Mouse (Mus musculus) heart, embryonic 16.5 days (tissue): ENCODE data around the gene Syt2. TPM values are rescaled to one million over a fixed set of nuclear protein-coding genes. Genes with fewer than 3 reads are reported as not detected.

ENCODE experiments used
- ATAC-seq: fragments of 200-750 bp; cut with Nextera tagmentation; replicated peaks from 2 replicates; pipeline ENCODE4 v1.8.0; 2017; ENCODE audit warnings: moderate number of reproducible peaks; ENCODE audit not compliant: insufficient read depth, low FRiP score; ENCODE audit errors: extremely low read depth
- H3K27ac ChIP-seq: fragments of 300-500 bp; sonication (generic); 2 replicates; pipeline ENCODE4 v1.5.1; 2014; ENCODE audit warnings: mild to moderate bottlenecking, low read length, control low read depth, moderate library complexity
- H3K27me3 ChIP-seq: fragments of 300-500 bp; sonication (generic); 2 replicates; pipeline ENCODE4 v1.6.1; 2014; ENCODE audit warnings: low read length, mixed read lengths; ENCODE audit not compliant: control insufficient read depth, insufficient read depth
- H3K36me3 ChIP-seq: fragments of 300-500 bp; sonication (generic); 2 replicates; pipeline ENCODE4 v1.6.1; 2014; ENCODE audit not compliant: control insufficient read depth, insufficient read depth
- H3K4me1 ChIP-seq: fragments of 300-500 bp; sonication (generic); 2 replicates; pipeline ENCODE4 v1.6.1; 2014; ENCODE audit warnings: low read length, mixed read lengths; ENCODE audit not compliant: control insufficient read depth, insufficient read depth
- H3K4me2 ChIP-seq: fragments of 300-500 bp; sonication (generic); 2 replicates; pipeline ENCODE4 v1.6.1; 2014; ENCODE audit warnings: low read depth, mild to moderate bottlenecking, control low read depth, low read length
- H3K4me3 ChIP-seq: fragments of 300-500 bp; sonication (generic); 2 replicates; pipeline ENCODE4 v1.5.1; 2014; ENCODE audit warnings: mild to moderate bottlenecking, control low read depth, low read length
- H3K9ac ChIP-seq: fragments of 300-500 bp; sonication (generic); 2 replicates; pipeline ENCODE4 v1.6.1; 2014; ENCODE audit warnings: low read length, control low read depth
- H3K9me3 ChIP-seq: fragments of 300-500 bp; sonication (generic); replicated peaks from 2 replicates; pipeline ENCODE4 v1.6.1; 2016; ENCODE audit warnings: low read length; ENCODE audit not compliant: control insufficient read depth
- WGBS: fragments of 180-500 bp; shearing (Covaris S2); extraction: QIAGEN DNeasy Blood & Tissue Kit; methylation state at CpG from one replicate; pipeline ENCODE4 v1.1.7; 2014; 5-methylcytosine and 5-hydroxymethylcytosine counted together
- polyA plus RNA-seq: library from polyadenylated mRNA; unstranded; fragments of >200 nt; fragmentation: Nextera tagmentation; extraction: Ambion mirVana; gene quantifications from 2 replicates; pipeline ENCODE4 v1.2.1, GENCODE M21; 2015

The Syt2 gene
- polyA plus RNA-seq, 1 experiment from 2014 or later = 0.17 TPM

GRCm38 (mm10) chr1:134617656-134618055, 28.8 kb upstream of the Syt2 start:
- Histone ChIP-seq H3K27ac (no peak overlapping the region), H3K9me3 (no peaks in the 10 kb centered on the region), H3K4me2 (no peak overlapping the region), H3K36me3 (peaks cover 58% of the 10 kb centered on the region), H3K27me3 (no peaks in the 10 kb centered on the region), H3K9ac (no peak overlapping the region), H3K4me1 (no peaks in the 10 kb centered on the region), H3K4me3 (no peak overlapping the region)
- 74% methylated on average over 9 of the region's 9 CpGs for WGBS
- ATAC-seq = no peak

- no peak for ATAC-seq
Observed at GRCm38 (mm10) chr1:134625325-134625724, 21.2 kb upstream of the Syt2 start.

GRCm38 (mm10) chr1:134629455-134629854, 17.0 kb upstream of the Syt2 start:
- Histone ChIP-seq H3K4me3 (no peak overlapping the region), H3K27me3 (no peaks in the 10 kb centered on the region), H3K27ac (no peak overlapping the region), H3K36me3 (peaks cover 58% of the 10 kb centered on the region), H3K9ac (no peak overlapping the region), H3K9me3 (no peaks in the 10 kb centered on the region), H3K4me2 (no peak overlapping the region), H3K4me1 (no peaks in the 10 kb centered on the region)
- 88% methylated on average over 10 of the region's 10 CpGs for WGBS
- ATAC-seq = no peak

More at GRCm38 (mm10) chr1:134625325-134625724, 21.2 kb upstream of the Syt2 start:
- Histone ChIP-seq H3K4me1 (no peaks in the 10 kb centered on the region), H3K4me2 (no peak overlapping the region), H3K4me3 (no peak overlapping the region), H3K27me3 (no peaks in the 10 kb centered on the region), H3K9me3 (no peaks in the 10 kb centered on the region), H3K9ac (no peak overlapping the region), H3K36me3 (peaks cover 58% of the 10 kb centered on the region), H3K27ac (no peak overlapping the region)
- WGBS = 90% methylated on average over 4 of the region's 4 CpGs

- Histone ChIP-seq H3K27me3 (no peaks in the 10 kb centered on the region), H3K36me3 (peaks cover 21% of the 10 kb centered on the region), H3K4me1 (no peaks in the 10 kb centered on the region), H3K4me2 (no peak overlapping the region), H3K9me3 (no peaks in the 10 kb centered on the region), H3K27ac (no peak overlapping the region), H3K4me3 (no peak overlapping the region), H3K9ac (no peak overlapping the region)
- WGBS = 79% methylated on average over 7 of the region's 7 CpGs
- ATAC-seq = no peak
Observed at GRCm38 (mm10) chr1:134634296-134634695, 12.2 kb upstream of the Syt2 start.

GRCm38 (mm10) chr1:134636245-134636644, 10.2 kb upstream of the Syt2 start:
- Histone ChIP-seq H3K9me3 (no peaks in the 10 kb centered on the region), H3K4me3 (no peak overlapping the region), H3K9ac (no peak overlapping the region), H3K36me3 (peaks cover 8% of the 10 kb centered on the region), H3K27ac (no peak overlapping the region), H3K27me3 (no peaks in the 10 kb centered on the region), H3K4me1 (no peaks in the 10 kb centered on the region), H3K4me2 (no peak overlapping the region)
- WGBS = 76% methylated on average over 3 of the region's 3 CpGs
- no peak for ATAC-seq

- ATAC-seq = no peak
- WGBS = 3% methylated on average over 3 of the region's 3 CpGs
- no peak overlapping the region for H3K4me2 ChIP-seq
Observed at GRCm38 (mm10) chr1:134636684-134637083, 9.8 kb upstream of the Syt2 start.

GRCm38 (mm10) chr1:134638041-134638440, 8.4 kb upstream of the Syt2 start:
- no peak overlapping the region for H3K4me3 ChIP-seq
- WGBS = 44% methylated on average over 3 of the region's 3 CpGs
- H3K9me3 ChIP-seq = no peaks in the 10 kb centered on the region
- no peaks in the 10 kb centered on the region for H3K36me3 ChIP-seq
- H3K27ac ChIP-seq = no peak overlapping the region
- no peak overlapping the region for H3K4me2 ChIP-seq
- no peak for ATAC-seq
- no peaks in the 10 kb centered on the region; the same call in 1 of the 2 replicates for H3K27me3 ChIP-seq
- H3K4me1 ChIP-seq = no peaks in the 10 kb centered on the region
- H3K9ac ChIP-seq = no peak overlapping the region

More at GRCm38 (mm10) chr1:134636684-134637083, 9.8 kb upstream of the Syt2 start:
- Histone ChIP-seq H3K9ac (no peak overlapping the region), H3K9me3 (no peaks in the 10 kb centered on the region), H3K4me3 (no peak overlapping the region), H3K36me3 (peaks cover 5% of the 10 kb centered on the region), H3K27me3 (no peaks in the 10 kb centered on the region), H3K27ac (no peak overlapping the region), H3K4me1 (no peaks in the 10 kb centered on the region)

GRCm38 (mm10) chr1:134638522-134638921, 8.0 kb upstream of the Syt2 start:
- no peak overlapping the region for H3K27ac ChIP-seq
- no peak overlapping the region for H3K4me2 ChIP-seq
- H3K9me3 ChIP-seq = no peaks in the 10 kb centered on the region
- H3K9ac ChIP-seq = no peak overlapping the region
- H3K4me1 ChIP-seq = no peaks in the 10 kb centered on the region
- H3K36me3 ChIP-seq = no peaks in the 10 kb centered on the region
- no peak for ATAC-seq
- 32% methylated on average over 7 of the region's 7 CpGs for WGBS
- no peaks in the 10 kb centered on the region; the same call in 1 of the 2 replicates for H3K27me3 ChIP-seq
- H3K4me3 ChIP-seq = no peak overlapping the region

- no peak for ATAC-seq
- no peaks in the 10 kb centered on the region for H3K4me1 ChIP-seq
- no peak overlapping the region for H3K4me2 ChIP-seq
- no peaks in the 10 kb centered on the region for H3K9me3 ChIP-seq
- no peak overlapping the region for H3K9ac ChIP-seq
- H3K27ac ChIP-seq = no peak overlapping the region
- peaks cover 9% of the 10 kb centered on the region for H3K27me3 ChIP-seq
- no peak overlapping the region for H3K4me3 ChIP-seq
- H3K36me3 ChIP-seq = no peaks in the 10 kb centered on the region
- WGBS = 64% methylated on average over 6 of the region's 6 CpGs
Observed at GRCm38 (mm10) chr1:134639460-134639859, 7.0 kb upstream of the Syt2 start.
